Mouse (Mus musculus) intestine, postnatal 0 days (tissue): ENCODE results near the gene Ipcef1. TPM values are rescaled to one million over a fixed set of nuclear protein-coding genes. Genes with fewer than 3 reads are reported as not detected.

Source experiments
- ATAC-seq: fragments of 200-750 bp; cut with Nextera tagmentation; 2 replicates; pipeline ENCODE4 v1.8.0; 2017; ENCODE audit warnings: mild to moderate bottlenecking, moderate TSS enrichment, moderate library complexity
- H3K27ac ChIP-seq: fragments of 300-500 bp; sonication (generic); 2 replicates; pipeline ENCODE4 v1.5.1; 2014; ENCODE audit warnings: mild to moderate bottlenecking, low read depth, low read length, moderate library complexity
- H3K27me3 ChIP-seq: fragments of 300-500 bp; sonication (generic); replicated peaks from 2 replicates; pipeline ENCODE4 v1.6.1; 2014; ENCODE audit warnings: low read length, mixed read lengths; ENCODE audit not compliant: control insufficient read depth, insufficient read depth
- H3K36me3 ChIP-seq: fragments of 300-500 bp; sonication (generic); 2 replicates; pipeline ENCODE4 v1.6.1; 2014; ENCODE audit warnings: mild to moderate bottlenecking, moderate library complexity; ENCODE audit not compliant: control insufficient read depth, insufficient read depth
- H3K4me1 ChIP-seq: fragments of 300-500 bp; sonication (generic); replicated peaks from 2 replicates; pipeline ENCODE4 v1.6.1; 2014; ENCODE audit warnings: antibody characterized with exemption, low read length, mixed read lengths; ENCODE audit not compliant: control insufficient read depth, insufficient read depth
- H3K4me2 ChIP-seq: fragments of 300-500 bp; sonication (generic); replicated peaks from 2 replicates; pipeline ENCODE4 v1.6.1; 2014; ENCODE audit warnings: low read depth, mild to moderate bottlenecking, moderate library complexity
- H3K4me3 ChIP-seq: fragments of 300-500 bp; sonication (generic); 2 replicates; pipeline ENCODE4 v1.5.1; 2014; ENCODE audit warnings: low read depth, low read length
- H3K9ac ChIP-seq: fragments of 300-500 bp; sonication (generic); 2 replicates; pipeline ENCODE4 v1.6.1; 2014; ENCODE audit warnings: mild to moderate bottlenecking, low read depth, low read length
- H3K9me3 ChIP-seq: fragments of 300-500 bp; sonication (generic); 2 replicates; pipeline ENCODE4 v1.6.1; 2016; ENCODE audit warnings: mixed run types; ENCODE audit not compliant: control insufficient read depth
- CTCF ChIP-seq: sonication (generic); IDR thresholded peaks from 2 replicates; pipeline ENCODE4 v1.5.1; 2016; ENCODE audit warnings: low read depth, mild to moderate bottlenecking, control low read depth, antibody characterized with exemption, moderate library complexity
- WGBS: fragments of 180-500 bp; shearing (Covaris S2); extraction: QIAGEN DNeasy Blood & Tissue Kit; methylation state at CpG from one replicate; pipeline ENCODE4 v1.1.7; 2014; 5-methylcytosine and 5-hydroxymethylcytosine counted together
- polyA plus RNA-seq: library from polyadenylated mRNA; unstranded; fragments of >200 nt; fragmentation: Nextera tagmentation; extraction: Ambion mirVana; gene quantifications from 2 replicates; pipeline ENCODE4 v1.2.1, GENCODE M21; 2015

Ipcef1 gene
- polyA plus RNA-seq, 1 experiment from 2014 or later, result 0.12 TPM

DNA sequence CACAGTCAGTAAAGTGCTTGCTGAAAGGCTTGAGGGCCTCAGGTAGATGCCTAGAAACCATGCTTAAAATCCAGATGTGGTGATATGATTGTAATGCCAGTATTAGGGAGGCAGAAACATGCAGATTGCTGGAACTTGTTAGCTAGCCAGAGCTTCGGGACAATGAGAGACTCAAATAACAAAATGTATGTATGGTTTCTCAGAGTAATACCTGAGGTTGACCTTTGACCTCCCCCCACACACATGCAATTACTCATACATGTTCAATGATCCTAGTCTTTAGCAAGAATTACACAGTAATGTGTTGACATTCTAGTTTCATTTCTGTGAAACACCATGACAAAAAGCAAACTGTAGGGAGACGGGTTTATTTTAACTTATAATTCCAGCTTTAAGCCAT lies 68.8 kb downstream of the Ipcef1 start:
- no peaks in the 10 kb centered on the region for H3K27me3 ChIP-seq

DNA sequence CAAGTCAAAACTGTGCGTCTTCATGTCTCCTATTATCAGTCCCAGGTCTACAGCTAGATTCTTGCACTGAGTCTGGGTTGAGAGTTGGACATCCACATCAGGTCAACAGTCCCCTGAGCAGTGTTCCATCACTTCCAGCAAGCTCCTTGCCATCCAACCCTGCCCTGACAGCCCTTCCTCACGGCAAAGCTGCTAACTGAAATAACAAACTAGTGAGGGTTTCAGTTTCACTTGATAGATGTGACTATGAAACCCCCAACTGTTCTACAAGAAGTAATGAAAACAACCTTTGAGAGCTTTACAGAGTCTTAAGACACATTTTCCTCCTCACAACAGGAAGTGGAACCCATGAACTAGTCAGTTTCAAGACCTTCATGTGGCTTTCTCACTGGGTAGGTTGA lies 69.5 kb downstream of the Ipcef1 start:
- H3K4me1 ChIP-seq, result no peaks in the 10 kb centered on the region
- no peak overlapping the region for H3K4me3 ChIP-seq
- H3K36me3 ChIP-seq, result no peaks in the 10 kb centered on the region
- no peaks in the 10 kb centered on the region for H3K27me3 ChIP-seq
- no peak overlapping the region for H3K27ac ChIP-seq
- no peak overlapping the region for H3K4me2 ChIP-seq
- no peak for TF ChIP-seq CTCF
- no peak for ATAC-seq
- no peak overlapping the region for H3K9ac ChIP-seq
- 68% methylated on average over 2 of the region's 2 CpGs for WGBS
- H3K9me3 ChIP-seq, result no peaks in the 10 kb centered on the region

More for the DNA sequence above, 68.8 kb downstream of the Ipcef1 start:
- no peak overlapping the region for H3K9ac ChIP-seq
- no peak for ATAC-seq
- WGBS, result 87% methylated on average over 2 of the region's 2 CpGs
- H3K4me1 ChIP-seq, result no peaks in the 10 kb centered on the region
- H3K27ac ChIP-seq, result no peak overlapping the region
- no peaks in the 10 kb centered on the region for H3K9me3 ChIP-seq
- H3K4me3 ChIP-seq, result no peak overlapping the region
- H3K4me2 ChIP-seq, result no peak overlapping the region
- no peak for TF ChIP-seq CTCF
- no peaks in the 10 kb centered on the region for H3K36me3 ChIP-seq

DNA sequence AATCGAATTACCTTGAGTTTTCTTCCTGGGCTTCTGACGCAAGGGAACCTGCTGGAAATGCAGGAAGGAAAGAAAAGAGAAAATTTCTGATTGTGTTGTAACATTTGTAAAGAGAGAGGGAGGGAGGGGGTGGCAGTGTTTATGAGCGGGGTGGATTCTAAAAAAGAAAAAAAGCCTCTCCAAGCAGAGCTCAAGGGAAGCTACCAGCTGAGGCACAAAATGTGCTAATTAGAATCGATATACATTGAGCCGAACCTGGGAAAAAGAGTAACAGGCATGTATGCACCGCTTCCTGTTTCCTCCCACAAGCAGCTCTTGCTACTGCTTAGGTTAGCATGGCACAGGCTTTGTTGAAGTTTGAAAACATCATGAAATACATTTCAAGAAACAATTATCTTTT lies 72.0 kb downstream of the Ipcef1 start:
- Histone ChIP-seq H3K4me3 (no peak overlapping the region), H3K36me3 (no peaks in the 10 kb centered on the region), H3K9me3 (no peaks in the 10 kb centered on the region), H3K4me1 (no peaks in the 10 kb centered on the region), H3K27ac (no peak overlapping the region), H3K4me2 (no peak overlapping the region; the same call in 1 of the 2 replicates), H3K27me3 (no peaks in the 10 kb centered on the region), H3K9ac (no peak overlapping the region)
- ATAC-seq, result no peak
- 24% methylated on average over 6 of the region's 6 CpGs for WGBS
- no peak for TF ChIP-seq CTCF

DNA sequence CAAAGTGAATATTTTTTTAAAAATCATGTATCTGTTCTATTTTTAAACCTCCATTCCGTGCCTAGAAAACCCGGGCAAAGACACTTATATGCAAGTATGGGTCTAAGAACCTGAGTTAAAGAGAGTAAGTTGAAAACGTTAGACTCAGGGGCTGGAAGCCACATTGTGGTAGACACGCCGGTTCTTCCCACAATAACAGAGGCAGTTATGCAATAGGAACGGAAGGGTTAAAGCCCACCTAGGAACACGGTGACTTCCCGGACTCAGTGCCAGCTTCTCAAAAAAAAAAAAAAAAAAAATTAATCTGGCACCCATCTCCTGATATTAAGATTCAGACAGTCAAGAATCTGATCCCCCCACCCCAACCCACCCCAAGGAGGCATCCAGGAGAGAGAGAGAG lies 72.5 kb downstream of the Ipcef1 start:
- ATAC-seq, result no peak
- Histone ChIP-seq H3K4me3 (no peak overlapping the region), H3K27me3 (no peaks in the 10 kb centered on the region), H3K4me1 (no peaks in the 10 kb centered on the region), H3K4me2 (no peak overlapping the region), H3K9me3 (no peaks in the 10 kb centered on the region), H3K27ac (no peak overlapping the region), H3K36me3 (no peaks in the 10 kb centered on the region), H3K9ac (no peak overlapping the region)
- 57% methylated on average over 8 of the region's 8 CpGs for WGBS
- TF ChIP-seq CTCF, result no peak

DNA sequence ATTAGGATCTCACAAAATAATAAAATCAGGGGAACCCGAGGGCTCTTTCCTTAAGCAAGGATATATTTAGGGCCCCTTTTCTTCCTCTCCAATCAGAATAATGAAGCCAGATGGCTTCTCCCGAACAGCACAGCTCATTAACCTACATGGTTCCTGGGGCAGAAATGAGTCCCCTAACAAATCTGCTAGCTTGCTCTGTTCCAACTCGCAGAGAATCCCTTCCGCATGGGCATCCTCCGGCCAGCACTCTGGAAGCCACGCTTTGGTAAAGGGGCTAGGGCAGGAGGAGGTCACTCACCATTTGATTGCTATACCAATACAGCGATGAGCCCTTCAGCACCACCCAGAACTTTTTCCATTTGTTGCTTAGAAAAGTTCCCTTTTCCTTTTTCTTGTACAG lies 73.1 kb downstream of the Ipcef1 start:
- H3K4me2 ChIP-seq, result no peak overlapping the region
- H3K9me3 ChIP-seq, result no peaks in the 10 kb centered on the region
- H3K27ac ChIP-seq, result no peak overlapping the region
- H3K9ac ChIP-seq, result no peak overlapping the region
- ATAC-seq, result no peak
- 76% methylated on average over 7 of the region's 7 CpGs for WGBS
- TF ChIP-seq CTCF, result no peak
- H3K4me3 ChIP-seq, result no peak overlapping the region
- H3K27me3 ChIP-seq, result no peaks in the 10 kb centered on the region
- no peaks in the 10 kb centered on the region for H3K36me3 ChIP-seq
- no peaks in the 10 kb centered on the region for H3K4me1 ChIP-seq

DNA sequence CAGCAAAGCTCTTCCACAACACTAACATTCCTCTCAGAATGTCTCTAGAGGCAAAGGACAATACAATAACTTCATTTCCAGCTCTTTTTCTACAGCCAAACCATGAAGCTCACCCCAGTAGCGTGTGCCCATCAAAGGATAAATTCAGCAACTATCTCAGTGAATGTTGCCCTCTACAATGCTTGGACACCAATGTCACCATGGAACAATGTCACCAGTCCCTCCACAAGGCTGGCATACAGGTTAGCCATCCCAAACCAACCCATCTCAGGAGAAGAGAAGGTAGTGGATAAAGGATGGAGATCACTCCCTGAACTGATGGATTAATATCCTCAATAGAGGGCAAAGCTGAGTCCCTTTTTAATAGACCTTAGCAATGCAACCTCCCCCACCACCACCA lies 73.5 kb downstream of the Ipcef1 start:
- H3K9ac ChIP-seq, result no peak overlapping the region
- no peaks in the 10 kb centered on the region for H3K9me3 ChIP-seq
- TF ChIP-seq CTCF, result no peak
- no peak overlapping the region for H3K27ac ChIP-seq
- no peaks in the 10 kb centered on the region for H3K36me3 ChIP-seq
- WGBS, result 84% methylated on average over 1 of the region's 1 CpGs
- H3K4me1 ChIP-seq, result no peaks in the 10 kb centered on the region
- ATAC-seq, result no peak
- H3K27me3 ChIP-seq, result no peaks in the 10 kb centered on the region
- no peak overlapping the region for H3K4me3 ChIP-seq
- no peak overlapping the region for H3K4me2 ChIP-seq

DNA sequence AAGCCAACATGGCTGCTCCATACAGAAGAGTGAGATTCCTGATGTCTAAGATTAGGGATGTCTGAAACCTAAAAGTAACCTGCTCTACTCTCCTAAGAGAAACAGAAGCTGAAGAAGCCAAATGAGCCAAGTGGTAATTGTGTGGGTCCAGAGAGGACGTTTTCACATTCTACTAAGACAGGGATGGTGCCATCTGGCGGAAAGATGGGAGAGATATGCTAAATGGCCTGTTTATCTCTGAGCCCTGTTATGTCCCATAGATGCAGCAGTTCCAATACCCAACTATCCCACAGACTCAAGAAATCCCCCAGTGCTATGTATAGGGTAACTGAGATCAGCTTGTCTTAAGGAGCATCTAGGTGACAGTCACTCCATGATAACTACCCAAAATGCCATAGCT lies 74.4 kb downstream of the Ipcef1 start:
- H3K27ac ChIP-seq, result no peak overlapping the region

More for the DNA sequence above, 74.4 kb downstream of the Ipcef1 start:
- H3K9me3 ChIP-seq, result no peaks in the 10 kb centered on the region
- H3K9ac ChIP-seq, result no peak overlapping the region
- no peaks in the 10 kb centered on the region for H3K4me1 ChIP-seq
- ATAC-seq, result no peak
- 71% methylated on average over 2 of the region's 2 CpGs for WGBS
- H3K36me3 ChIP-seq, result no peaks in the 10 kb centered on the region
- no peaks in the 10 kb centered on the region for H3K27me3 ChIP-seq
- H3K4me3 ChIP-seq, result no peak overlapping the region
- H3K4me2 ChIP-seq, result no peak overlapping the region
- TF ChIP-seq CTCF, result peak; percentile 27; the same call in 1 of the 2 replicates
